Mouse (Mus musculus): ENCODE results near the gene St8sia1.
"Not testable (repeated sequence)": the region's sequence is repeated elsewhere in the genome, so short reads cannot be mapped to it uniquely, and the experiment has no call there.

GRCm38 (mm10) chr6:142986706-142987105, 22.5 kb upstream of the St8sia1 start:
- TF ChIP-seq CTCF (IDR thresholded peaks at IDR 0.05; ENCODE audit: insufficient read depth, low read length); POLR2A (IDR thresholded peaks at IDR 0.05; ENCODE audit: borderline replicate concordance, extremely low read depth, low read depth, low read length): not testable (repeated sequence)

All from lung, adult 2 months (tissue).